Mouse (Mus musculus) brain, embryonic 14.5 days (tissue): Measurements from ENCODE around the gene Luc7l.

ENCODE experiments used
- CTCF ChIP-seq: fragments of 200-500 bp; IDR thresholded peaks from 2 replicates; pipeline ENCODE4 v1.5.1; 2012; ENCODE audit warnings: inconsistent platforms, mild to moderate bottlenecking, moderate library complexity, borderline replicate concordance; ENCODE audit not compliant: insufficient read depth, insufficient read length; ENCODE audit errors: extremely low read depth
- POLR2A ChIP-seq: fragments of 200-500 bp; IDR thresholded peaks from 2 replicates; pipeline ENCODE4 v1.6.1; 2012; ENCODE audit warnings: mild to moderate bottlenecking, inconsistent platforms, borderline replicate concordance; ENCODE audit not compliant: poor library complexity, insufficient read depth, insufficient read length, severe bottlenecking; ENCODE audit errors: extremely low read depth

DNA sequence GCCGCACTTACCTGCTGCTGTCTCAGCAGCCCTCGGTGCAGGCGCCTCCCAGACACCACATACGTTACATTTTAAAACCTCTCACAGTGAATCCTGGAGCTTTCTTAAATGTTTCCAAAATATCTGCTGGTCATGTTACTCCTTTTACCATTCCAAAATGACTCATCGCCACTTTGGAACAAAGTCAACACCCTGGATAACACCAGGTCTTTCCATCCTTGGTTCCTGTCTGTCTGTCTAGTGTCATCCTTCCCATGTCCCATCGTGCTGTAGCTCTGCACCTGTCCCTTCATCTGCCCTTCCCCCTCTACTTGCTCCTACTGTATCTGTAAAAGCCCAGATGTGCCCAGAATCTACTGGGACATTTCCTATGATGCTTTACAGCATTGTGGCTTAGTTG lies 11.7 kb upstream of the Luc7l start:
- TF ChIP-seq CTCF (no peak), POLR2A (no peak)
